Mouse (Mus musculus) erythroblast, embryonic 14.5 days (primary cell): Measurements from ENCODE around the gene Kcna3. TPM values are rescaled to one million over a fixed set of nuclear protein-coding genes. Genes with fewer than 3 reads are reported as not detected.

ENCODE experiments used
- H3K27me3 ChIP-seq: 2 replicates; pipeline ENCODE4 v1.6.1; 2012; ENCODE audit warnings: inconsistent platforms; ENCODE audit not compliant: control insufficient read depth
- H3K36me3 ChIP-seq: 2 replicates; pipeline ENCODE4 v1.6.1; 2012; ENCODE audit warnings: mild to moderate bottlenecking, inconsistent platforms; ENCODE audit not compliant: control insufficient read depth
- H3K4me1 ChIP-seq: 2 replicates; pipeline ENCODE4 v1.6.1; 2012; ENCODE audit warnings: inconsistent platforms; ENCODE audit not compliant: control insufficient read depth
- H3K4me3 ChIP-seq: replicated peaks from 2 replicates; pipeline ENCODE3; 2012; ENCODE audit warnings: moderate library complexity, mild to moderate bottlenecking, inconsistent platforms
- H3K9me3 ChIP-seq: 2 replicates; pipeline ENCODE4 v1.6.1; 2012; ENCODE audit warnings: low read length, inconsistent platforms, mixed read lengths; ENCODE audit not compliant: control insufficient read depth
- GATA1 ChIP-seq: IDR thresholded peaks from 2 replicates; pipeline ENCODE4 v1.6.1; 2012; ENCODE audit warnings: low read length, inconsistent platforms, mixed read lengths
- TAL1 ChIP-seq: IDR thresholded peaks from 3 replicates; pipeline ENCODE4 v1.6.1; 2012; ENCODE audit warnings: low read length, inconsistent platforms, mixed read lengths
- polyA plus RNA-seq: library from polyadenylated mRNA; stranded (reverse); fragments of >175 nt; gene quantifications from 2 replicates; pipeline ENCODE4 v1.2.3, GENCODE M21; 2012

Kcna3 gene
- polyA plus RNA-seq, 1 experiment = not detected

GRCm38 (mm10) chr3:107077101-107077500 is 41.1 kb downstream of the Kcna3 start:
- Histone ChIP-seq H3K27me3 (no peaks in the 10 kb centered on the region), H3K4me1 (no peaks in the 10 kb centered on the region), H3K4me3 (no peak overlapping the region), H3K9me3 (no peaks in the 10 kb centered on the region), H3K36me3 (no peaks in the 10 kb centered on the region)
- TF ChIP-seq GATA1 (no peak), TAL1 (no peak)

DNA sequence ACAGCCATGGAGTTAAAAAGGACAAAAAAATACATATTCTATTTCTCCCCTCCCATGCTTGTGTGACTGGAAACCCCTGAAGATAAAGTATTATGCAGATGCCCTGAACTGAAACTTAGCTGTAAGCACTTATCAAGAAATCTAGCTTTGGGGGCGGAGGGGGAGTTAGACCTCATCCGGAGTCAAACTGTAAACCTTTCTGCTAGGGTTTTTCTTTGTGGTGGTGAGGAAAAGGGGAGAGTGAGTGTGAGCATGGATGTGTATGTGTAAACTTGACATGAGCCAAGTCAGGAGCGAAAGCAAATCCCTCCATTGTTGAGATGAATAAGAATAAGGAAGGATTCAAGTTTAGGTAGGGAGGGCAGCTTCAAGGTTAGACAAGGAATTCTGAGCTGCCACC is 44.8 kb downstream of the Kcna3 start:
- Histone ChIP-seq H3K9me3 (no peaks in the 10 kb centered on the region), H3K36me3 (no peaks in the 10 kb centered on the region), H3K4me3 (no peak overlapping the region), H3K4me1 (no peaks in the 10 kb centered on the region), H3K27me3 (no peaks in the 10 kb centered on the region)
- no peak for TF ChIP-seq TAL1
- TF ChIP-seq GATA1 = no peak

DNA sequence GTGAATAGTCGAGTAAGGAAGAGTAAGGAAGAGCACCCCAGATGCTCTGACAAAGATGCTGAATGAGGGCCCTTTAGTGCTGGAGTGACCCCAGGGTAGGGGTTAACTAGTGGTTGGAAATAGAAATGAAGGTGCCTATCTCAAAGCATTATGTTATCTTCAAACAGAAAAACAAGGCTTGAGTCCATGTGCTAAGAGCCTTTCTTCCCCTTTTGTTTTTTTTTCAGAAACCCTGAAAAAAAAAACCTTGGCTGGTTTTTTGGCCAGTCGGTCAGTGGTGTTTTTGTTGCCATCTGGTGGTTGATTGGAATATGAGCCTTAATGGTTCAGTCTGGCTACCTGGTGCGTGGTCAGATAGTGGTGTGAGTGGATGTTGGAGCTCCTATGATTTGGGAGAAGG is 45.3 kb downstream of the Kcna3 start:
- no peaks in the 10 kb centered on the region for H3K4me1 ChIP-seq
- H3K4me3 ChIP-seq = no peak overlapping the region
- no peaks in the 10 kb centered on the region for H3K9me3 ChIP-seq
- H3K27me3 ChIP-seq = no peaks in the 10 kb centered on the region
- no peak for TF ChIP-seq GATA1
- no peaks in the 10 kb centered on the region for H3K36me3 ChIP-seq

DNA sequence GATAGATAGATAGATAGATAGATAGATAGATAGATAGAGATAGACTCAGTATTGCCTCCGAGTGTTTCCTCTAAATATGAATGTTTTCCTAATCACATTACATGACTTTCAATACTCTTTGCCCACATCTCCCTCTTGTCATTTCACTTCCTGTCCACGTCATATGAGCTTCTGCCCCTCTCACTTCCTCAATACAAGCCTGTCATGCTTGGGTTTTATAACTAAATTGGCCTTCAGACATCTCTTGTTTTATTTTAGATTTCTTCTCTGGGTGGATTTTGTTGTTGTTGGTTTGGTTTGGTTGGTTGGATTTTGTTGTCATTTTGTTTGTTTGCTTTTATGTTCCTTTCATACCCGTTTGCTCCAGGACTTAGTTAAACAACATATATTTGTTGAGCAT is 48.6 kb downstream of the Kcna3 start:
- Histone ChIP-seq H3K36me3 (no peaks in the 10 kb centered on the region), H3K9me3 (no peaks in the 10 kb centered on the region), H3K27me3 (no peaks in the 10 kb centered on the region), H3K4me3 (no peak overlapping the region), H3K4me1 (no peaks in the 10 kb centered on the region)
- TF ChIP-seq GATA1 (no peak), TAL1 (no peak)

GRCm38 (mm10) chr3:107087410-107087809 is 51.4 kb downstream of the Kcna3 start:
- TF ChIP-seq GATA1 (no peak), TAL1 (no peak)
- Histone ChIP-seq H3K9me3 (no peaks in the 10 kb centered on the region), H3K4me1 (no peaks in the 10 kb centered on the region), H3K36me3 (no peaks in the 10 kb centered on the region), H3K27me3 (no peaks in the 10 kb centered on the region), H3K4me3 (no peak overlapping the region)

Other genes starting within 250 kb of the Kcna3 start
- not detected in 2 replicates for gene Cd53, start 246.0 kb upstream of the Kcna3 start, polyA plus RNA-seq
- gene Olfr266, start 209.9 kb upstream of the Kcna3 start, polyA plus RNA-seq = not detected in 2 replicates
- gene Kcna2, start 65.0 kb downstream of the Kcna3 start, polyA plus RNA-seq = under 0.01 TPM in 1 of 2 replicates, not detected in the other
- gene Kcna10, start 146.9 kb downstream of the Kcna3 start, polyA plus RNA-seq = not detected in 2 replicates
- gene Cym, start 185.6 kb downstream of the Kcna3 start, polyA plus RNA-seq = not detected in 2 replicates
- gene A630076J17Rik, start 194.4 kb downstream of the Kcna3 start, polyA plus RNA-seq = not detected in 2 replicates
- not detected in 2 replicates for gene Prok1, start 203.5 kb downstream of the Kcna3 start, polyA plus RNA-seq
- gene Lamtor5, start 242.7 kb downstream of the Kcna3 start, polyA plus RNA-seq = 2.6 and 3.5 TPM in 2 replicates